ENCODE assay signal across 9 mouse cellular contexts in the genomic region with DNA sequence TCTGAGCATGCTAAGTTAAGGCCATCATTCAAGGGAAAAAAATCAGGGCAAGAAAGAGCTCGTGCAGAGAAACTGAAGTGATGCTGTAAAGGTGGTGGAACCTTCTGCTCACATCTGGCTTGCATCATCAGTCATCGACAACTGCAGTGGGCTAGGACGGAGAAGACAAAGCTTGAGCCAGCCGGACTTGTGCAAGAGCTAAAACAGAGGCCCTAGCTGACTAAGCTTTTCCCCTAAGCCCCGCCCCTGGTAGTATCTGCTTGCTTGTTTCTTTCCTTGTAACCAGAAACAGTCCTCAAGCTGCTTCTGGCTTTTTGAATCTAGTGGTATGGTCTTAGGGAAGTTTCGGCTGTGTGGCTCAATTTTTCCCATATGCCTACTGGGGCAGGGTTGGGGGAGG. TPM values are rescaled to one million over a fixed set of nuclear protein-coding genes. Genes with fewer than 3 reads are reported as not detected.
DNase-seq lines count a peak whose midpoint lies in the region; ATAC-seq lines count a peak whose summit lies in the region.
"Had no signal": no experiment of that assay in that cellular context is flagged by ENCODE, and none has a peak within 500 bp of the region (broad histone marks: within the 10 kb centered on the region; RNA-seq: fewer than 3 reads in every experiment).

No protein-coding gene starts in this region.

- no peak overlapping the region for H3K27ac ChIP-seq in limb, embryonic 11.5 days (replicated peaks; ENCODE audit: low read depth, low read length)

- peak; percentile 77; the same call in 1 of the 2 replicates for ATAC-seq in limb, embryonic 11.5 days (ENCODE audit: insufficient number of reproducible peaks, low FRiP score, low TSS enrichment, low read depth)

- no peaks in the 10 kb centered on the region for H3K36me3 ChIP-seq in limb, embryonic 11.5 days (ENCODE audit: control insufficient read depth, insufficient read depth, low read length)

- WGBS in limb, embryonic 11.5 days: 43% methylated on average over 6 of the region's 6 CpGs

- 0 out of 2 replicates have a peak, but pooled peaks cover 4% of the 10 kb centered on the region for H3K4me1 ChIP-seq in limb, embryonic 11.5 days (ENCODE audit: control insufficient read depth, insufficient read depth, low read length)

- DNase-seq in 3T3-L1 (ENCODE audit: low read depth, low spot score) (peak; percentile 75), R1 (ENCODE audit: low read depth, low spot score) (peak; percentile 19)
- DNase-seq in gastrocnemius, adult 8-10 months (ENCODE audit: low spot score in 2 of 2): peak; percentile 2 to 20
- peak; percentile 46 for DNase-seq in limb, embryonic 11.5 days (ENCODE audit: low spot score)
- DNase-seq in left cerebral cortex, postnatal 14 days (ENCODE audit: low spot score in 2 of 2): no peak
- DNase-seq in thymus, postnatal 14 days: no peak
- no peak for DNase-seq in cerebellum, adult 8-10 months
- no peak for DNase-seq in right cerebral cortex, postnatal 14 days
- DNase-seq: kidney, adult 8-10 months had no signal

- no peak overlapping the region for H3K4me3 ChIP-seq in limb, embryonic 11.5 days (ENCODE audit: low read depth, low read length)

- H3K9ac ChIP-seq in limb, embryonic 11.5 days (ENCODE audit: low read length): no peak overlapping the region

- H3K27me3 ChIP-seq in limb, embryonic 11.5 days (ENCODE audit: control insufficient read depth, insufficient read depth, low read length): no peaks in the 10 kb centered on the region; the same call in 1 of the 2 replicates

- intact Hi-C loops in left cerebral cortex, postnatal 14 days (cut with DNase I): no loop called here

- no peak overlapping the region for H3K4me2 ChIP-seq in limb, embryonic 11.5 days (ENCODE audit: low read depth, severe bottlenecking)

- no peaks in the 10 kb centered on the region for H3K9me3 ChIP-seq in limb, embryonic 11.5 days (ENCODE audit: control insufficient read depth, low read length)

RNA-seq across cellular contexts. Expression of a gene that starts 56.5 kb away (rescaled TPM):
- total RNA-seq in gastrocnemius, adult 8-10 months (2022): 1 to 10 TPM in 2 of 4 experiments, under 1 TPM in 2; 0.86 to 1.7 (median 1.2) TPM
- 36.4 and 40.8 TPM in 2 replicates for polyA plus RNA-seq in limb, embryonic 11.5 days (2014; fragmentation: Nextera tagmentation; extraction: Ambion mirVana)
- 10 to 100 TPM; 30.2 to 31.8 TPM for total RNA-seq in left cerebral cortex, postnatal 14 days (2021)

Comparison
In these comparisons a context has a peak if more than half of its experiments do, and no peak if none do; other contexts are left out.
1. DNase-seq: peak in 3T3-L1 (single experiment), R1 (single experiment), gastrocnemius, adult 8-10 months (2 of 2) and limb, embryonic 11.5 days (single experiment); none in left cerebral cortex, postnatal 14 days (0 of 2), thymus, postnatal 14 days (single experiment), cerebellum, adult 8-10 months (single experiment) and right cerebral cortex, postnatal 14 days (single experiment).
2. RNA of a gene that starts 56.5 kb away (total RNA-seq): 30.2 to 31.8 TPM in left cerebral cortex, postnatal 14 days; 0.86 to 1.7 TPM in gastrocnemius, adult 8-10 months; every median in the first group is over 10 times any median in the second.